Mouse (Mus musculus): Measurements from ENCODE around the gene Gal3st2. TPM values are rescaled to one million over a fixed set of nuclear protein-coding genes. Genes with fewer than 3 reads are reported as not detected.
"Not testable (repeated sequence)": the region's sequence is repeated elsewhere in the genome, so short reads cannot be mapped to it uniquely, and the experiment has no call there.

Gal3st2 gene
- polyA plus RNA-seq, 1 experiment, result not detected

DNA sequence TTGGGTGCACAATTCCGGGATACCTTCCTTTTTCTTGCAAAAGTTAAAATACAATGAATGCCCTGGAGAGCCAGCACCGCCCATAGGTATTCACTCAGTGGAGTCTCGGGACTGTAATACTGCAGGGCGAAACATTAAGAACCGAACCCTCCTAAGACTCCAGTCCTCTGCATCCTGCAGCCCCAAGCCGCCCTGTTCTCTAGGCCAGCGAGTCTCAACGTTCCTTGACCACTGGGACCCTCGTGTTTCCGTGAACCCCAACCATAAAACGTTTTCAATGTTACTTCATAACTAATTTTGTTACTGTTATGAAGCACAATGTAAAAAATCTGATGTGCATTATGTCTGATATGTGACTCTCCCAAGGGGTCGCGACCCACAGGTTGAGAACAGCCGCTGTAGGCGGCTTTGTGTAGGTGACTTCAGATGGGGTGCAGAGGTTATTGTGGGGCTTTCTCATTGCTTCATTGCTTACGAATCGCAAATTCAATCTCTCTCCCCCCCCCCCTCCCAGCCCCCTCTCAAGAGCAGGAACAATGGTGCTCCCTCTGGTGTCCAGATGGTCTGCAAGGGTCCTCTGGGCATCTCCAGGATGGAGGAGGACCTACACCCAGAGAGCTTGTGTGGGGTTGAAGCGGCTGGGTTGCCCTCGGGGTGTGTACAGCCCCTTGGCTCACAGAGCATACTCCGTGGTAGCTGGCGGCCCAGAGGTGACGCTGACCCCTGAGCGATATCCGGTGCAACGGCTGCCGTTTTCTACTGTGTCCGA lies 35.2 kb upstream of the Gal3st2 start:
- Histone ChIP-seq H3K4me1 (ENCODE audit: control insufficient read depth, insufficient read depth, low read length) (peaks cover 9% of the 10 kb centered on the region; the same call in 1 of the 2 replicates), H3K27ac (ENCODE audit: insufficient read depth, low read length) (peak overlapping the region; percentile 63), H3K4me3 (replicated peaks; ENCODE audit: insufficient read depth, low read depth, low read length) (peak overlapping the region; percentile 65), H3K27me3 (ENCODE audit: control insufficient read depth, insufficient read depth, low read length) (no peaks in the 10 kb centered on the region)
- TF ChIP-seq POLR2A (IDR thresholded peaks at IDR 0.05; ENCODE audit: borderline replicate concordance, insufficient read depth, low read length) (no peak), CTCF (IDR thresholded peaks at IDR 0.05; ENCODE audit: borderline replicate concordance, insufficient read depth, low read depth, low read length) (no peak)
- 32% methylated on average over 27 of the region's 27 CpGs for WGBS
- peak; percentile 48 to 50 for DNase-seq

- TF ChIP-seq CTCF (IDR thresholded peaks at IDR 0.05; ENCODE audit: borderline replicate concordance, insufficient read depth, low read depth, low read length) (no peak), POLR2A (IDR thresholded peaks at IDR 0.05; ENCODE audit: borderline replicate concordance, insufficient read depth, low read length) (no peak)
- H3K27me3 ChIP-seq (ENCODE audit: control insufficient read depth, insufficient read depth, low read length), result no peaks in the 10 kb centered on the region
- H3K4me1 ChIP-seq (ENCODE audit: control insufficient read depth, insufficient read depth, low read length), result peaks cover 9% of the 10 kb centered on the region; the same call in 1 of the 2 replicates
- peak overlapping the region; percentile 13 for H3K4me3 ChIP-seq (replicated peaks; ENCODE audit: insufficient read depth, low read depth, low read length)
- 0 out of 2 replicates have a peak overlapping the region, but pooled peaks have one; percentile 37 for H3K27ac ChIP-seq (ENCODE audit: insufficient read depth, low read length)
- DNase-seq, result no peak
- 81% methylated on average over 9 of the region's 9 CpGs for WGBS
Measured at GRCm38 (mm10) chr1:93826540-93826835, 34.6 kb upstream of the Gal3st2 start.

DNA sequence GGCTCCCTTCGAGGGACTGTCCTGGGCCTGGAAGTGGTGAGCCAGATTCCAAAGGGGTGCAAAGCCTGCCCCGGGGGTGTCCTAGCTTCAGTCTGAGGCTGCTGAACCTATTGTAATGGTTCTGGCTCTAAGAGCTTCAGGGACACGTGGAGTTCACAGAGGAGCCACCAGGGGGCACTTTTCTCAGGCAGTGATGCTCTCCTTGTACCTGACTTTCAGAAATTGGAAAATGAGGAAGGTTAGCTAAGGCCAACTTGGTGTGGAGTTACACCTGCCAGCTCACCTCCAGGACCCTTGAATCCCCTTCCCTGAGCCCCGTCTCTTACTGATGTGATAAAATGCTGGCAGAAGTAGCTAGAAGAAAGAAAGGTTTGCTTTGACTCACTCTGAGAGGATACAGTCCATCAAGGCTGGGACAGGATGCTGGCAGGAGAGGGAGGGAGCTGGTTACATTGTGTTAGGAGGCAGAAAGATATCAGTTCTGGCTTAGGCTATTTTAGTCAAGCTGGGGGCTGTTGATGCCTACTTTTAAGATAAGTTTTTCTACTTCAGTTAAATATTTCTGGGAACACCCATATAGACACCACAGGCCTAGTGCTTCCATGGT lies 28.2 kb upstream of the Gal3st2 start:
- peak; percentile 14; the same call in 1 of the 2 replicates for TF ChIP-seq CTCF (IDR thresholded peaks at IDR 0.05; ENCODE audit: borderline replicate concordance, insufficient read depth, low read depth, low read length)
- DNase-seq; H3K27me3 ChIP-seq (ENCODE audit: control insufficient read depth, insufficient read depth, low read length); H3K4me1 ChIP-seq (ENCODE audit: control insufficient read depth, insufficient read depth, low read length); H3K27ac ChIP-seq (ENCODE audit: insufficient read depth, low read length); H3K4me3 ChIP-seq (replicated peaks; ENCODE audit: insufficient read depth, low read depth, low read length): not testable (repeated sequence)
- 34% methylated on average over 4 of the region's 4 CpGs for WGBS

GRCm38 (mm10) chr1:93834671-93835150 lies 26.4 kb upstream of the Gal3st2 start:
- Histone ChIP-seq H3K4me1 (ENCODE audit: control insufficient read depth, insufficient read depth, low read length) (peaks cover 3% of the 10 kb centered on the region; the same call in 1 of the 2 replicates), H3K4me3 (replicated peaks; ENCODE audit: insufficient read depth, low read depth, low read length) (no peak overlapping the region), H3K27me3 (ENCODE audit: control insufficient read depth, insufficient read depth, low read length) (no peaks in the 10 kb centered on the region), H3K27ac (ENCODE audit: insufficient read depth, low read length) (no peak overlapping the region)
- TF ChIP-seq CTCF (IDR thresholded peaks at IDR 0.05; ENCODE audit: borderline replicate concordance, insufficient read depth, low read depth, low read length) (no peak), POLR2A (IDR thresholded peaks at IDR 0.05; ENCODE audit: borderline replicate concordance, insufficient read depth, low read length) (no peak)
- 83% methylated on average over 7 of the region's 7 CpGs for WGBS
- DNase-seq, result no peak

DNA sequence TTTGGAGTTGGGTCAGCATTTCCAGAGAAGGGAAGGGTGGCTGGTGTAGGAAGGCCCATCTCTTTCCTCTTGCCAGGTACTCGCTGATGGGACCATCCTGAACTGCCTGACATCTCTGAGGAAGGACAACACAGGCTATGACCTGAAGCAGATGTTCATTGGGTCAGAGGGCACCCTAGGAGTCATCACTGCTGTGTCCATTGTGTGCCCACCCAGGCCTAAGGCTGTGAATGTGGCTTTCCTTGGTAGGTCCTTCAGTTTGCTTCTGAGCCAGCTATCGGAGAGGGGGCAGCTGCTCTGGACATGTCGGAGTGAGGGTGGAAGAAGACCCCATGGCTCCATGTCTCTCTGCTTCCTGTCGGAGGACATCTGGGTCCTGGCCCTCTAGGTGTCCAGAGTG lies 25.9 kb upstream of the Gal3st2 start:
- TF ChIP-seq CTCF (IDR thresholded peaks at IDR 0.05; ENCODE audit: borderline replicate concordance, insufficient read depth, low read depth, low read length) (no peak), POLR2A (IDR thresholded peaks at IDR 0.05; ENCODE audit: borderline replicate concordance, insufficient read depth, low read length) (no peak)
- H3K27ac ChIP-seq (ENCODE audit: insufficient read depth, low read length), result no peak overlapping the region
- no peak overlapping the region for H3K4me3 ChIP-seq (replicated peaks; ENCODE audit: insufficient read depth, low read depth, low read length)
- no peaks in the 10 kb centered on the region for H3K27me3 ChIP-seq (ENCODE audit: control insufficient read depth, insufficient read depth, low read length)
- H3K4me1 ChIP-seq (ENCODE audit: control insufficient read depth, insufficient read depth, low read length), result peaks cover 3% of the 10 kb centered on the region; the same call in 1 of the 2 replicates
- DNase-seq, result no peak
- WGBS, result 94% methylated on average over 4 of the region's 4 CpGs

DNA sequence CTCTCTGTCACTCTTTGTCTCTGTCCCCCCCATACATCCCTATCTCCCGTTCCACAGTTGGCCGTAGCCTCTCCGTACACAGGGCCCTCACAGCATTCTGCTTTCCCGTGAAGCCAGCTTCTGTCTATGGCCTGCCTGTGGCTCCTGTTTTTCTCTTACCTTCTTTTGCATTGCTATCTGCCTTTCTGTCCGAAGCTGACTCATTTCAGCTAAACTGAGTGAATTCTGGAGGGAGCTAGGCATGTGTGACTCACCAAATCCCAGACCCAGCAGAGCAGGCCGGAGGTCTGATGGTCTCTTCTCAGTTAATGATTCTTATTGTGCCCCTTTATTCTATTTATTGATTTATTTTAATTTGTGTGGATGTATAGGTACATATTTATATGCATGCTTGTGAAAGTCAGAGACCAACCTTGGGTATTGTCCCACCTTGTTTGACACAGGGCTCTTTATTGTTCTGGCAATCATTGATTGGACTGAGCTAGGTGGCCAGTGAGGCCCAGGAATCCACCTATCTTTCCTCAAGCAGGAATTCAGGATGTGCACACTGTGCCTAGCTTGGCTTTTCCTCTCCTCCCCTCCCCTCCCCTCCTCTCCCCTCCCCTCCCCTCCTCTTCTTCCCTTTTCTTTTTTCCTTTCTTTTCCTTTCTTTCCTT lies 25.1 kb upstream of the Gal3st2 start:
- H3K27ac ChIP-seq (ENCODE audit: insufficient read depth, low read length), result no peak overlapping the region
- WGBS, result 94% methylated on average over 6 of the region's 6 CpGs
- DNase-seq, result no peak
- H3K4me1 ChIP-seq (ENCODE audit: control insufficient read depth, insufficient read depth, low read length), result peaks cover 3% of the 10 kb centered on the region; the same call in 1 of the 2 replicates
- no peaks in the 10 kb centered on the region for H3K27me3 ChIP-seq (ENCODE audit: control insufficient read depth, insufficient read depth, low read length)
- TF ChIP-seq POLR2A (IDR thresholded peaks at IDR 0.05; ENCODE audit: borderline replicate concordance, insufficient read depth, low read length) (no peak), CTCF (IDR thresholded peaks at IDR 0.05; ENCODE audit: borderline replicate concordance, insufficient read depth, low read depth, low read length) (no peak)
- no peak overlapping the region for H3K4me3 ChIP-seq (replicated peaks; ENCODE audit: insufficient read depth, low read depth, low read length)

- WGBS, result 93% methylated on average over 2 of the region's 2 CpGs
- H3K4me1 ChIP-seq (ENCODE audit: control insufficient read depth, insufficient read depth, low read length), result peaks cover 3% of the 10 kb centered on the region; the same call in 1 of the 2 replicates
- no peaks in the 10 kb centered on the region for H3K27me3 ChIP-seq (ENCODE audit: control insufficient read depth, insufficient read depth, low read length)
- no peak overlapping the region for H3K27ac ChIP-seq (ENCODE audit: insufficient read depth, low read length)
- DNase-seq, result no peak
- TF ChIP-seq CTCF (IDR thresholded peaks at IDR 0.05; ENCODE audit: borderline replicate concordance, insufficient read depth, low read depth, low read length) (no peak), POLR2A (IDR thresholded peaks at IDR 0.05; ENCODE audit: borderline replicate concordance, insufficient read depth, low read length) (no peak)
- H3K4me3 ChIP-seq (replicated peaks; ENCODE audit: insufficient read depth, low read depth, low read length), result no peak overlapping the region
Measured at GRCm38 (mm10) chr1:93836532-93836913, 24.6 kb upstream of the Gal3st2 start.

Data from cerebellum, adult 2 months (tissue).